Mouse (Mus musculus) thymus, postnatal 10 days (tissue): ENCODE data around the gene Gnat1.

Experiments used
- DNase-seq, 2 experiments: peaks; one replicate each; pipeline ENCODE4 v3.0.0; 2021; ENCODE audit warnings: low spot score in 2 of 2

Gene Gnat1

DNA sequence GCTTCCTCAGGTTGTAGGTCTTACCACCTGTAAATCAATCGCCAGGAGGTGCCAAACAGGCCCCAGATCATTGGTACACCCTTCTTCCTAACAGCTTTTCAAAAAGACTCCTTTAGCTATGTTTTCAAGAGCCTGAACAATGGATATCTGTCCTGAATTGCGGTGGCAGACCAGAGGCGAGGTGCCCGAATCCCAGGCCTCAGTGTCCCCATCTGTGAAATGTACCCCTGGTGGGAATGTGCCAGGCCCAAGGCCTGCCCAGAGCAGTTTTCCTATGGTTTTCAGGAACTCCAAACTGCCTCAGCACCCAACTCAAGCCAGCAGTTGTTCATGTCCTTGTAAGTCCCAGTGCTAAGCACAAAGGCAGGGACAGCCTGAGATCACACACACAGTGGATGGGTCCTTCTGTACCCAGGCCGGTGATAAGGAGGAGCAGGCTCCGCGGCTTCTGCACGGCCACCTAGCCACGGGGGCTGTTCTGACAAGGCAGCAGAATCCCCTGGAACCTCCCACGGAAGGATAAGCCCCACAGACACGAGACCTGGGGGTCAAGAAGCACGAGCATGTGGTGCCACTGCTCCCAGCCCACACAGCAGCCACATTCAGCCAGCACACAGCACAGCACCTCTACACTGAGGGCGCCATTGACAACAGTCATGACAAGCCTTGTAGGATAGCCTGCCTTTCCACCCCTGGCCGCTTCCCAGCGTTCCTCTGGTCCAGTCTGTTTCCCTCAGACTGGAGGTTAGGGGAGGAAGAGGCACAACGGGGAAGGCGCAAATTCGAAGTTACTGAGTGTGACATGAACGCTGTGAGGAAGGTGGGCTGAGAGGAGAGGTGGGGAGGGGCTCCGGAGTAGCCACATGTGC lies 51.9 kb downstream of the Gnat1 start:
- DNase-seq: peak in 1 of 2 experiments; percentile 29

DNA sequence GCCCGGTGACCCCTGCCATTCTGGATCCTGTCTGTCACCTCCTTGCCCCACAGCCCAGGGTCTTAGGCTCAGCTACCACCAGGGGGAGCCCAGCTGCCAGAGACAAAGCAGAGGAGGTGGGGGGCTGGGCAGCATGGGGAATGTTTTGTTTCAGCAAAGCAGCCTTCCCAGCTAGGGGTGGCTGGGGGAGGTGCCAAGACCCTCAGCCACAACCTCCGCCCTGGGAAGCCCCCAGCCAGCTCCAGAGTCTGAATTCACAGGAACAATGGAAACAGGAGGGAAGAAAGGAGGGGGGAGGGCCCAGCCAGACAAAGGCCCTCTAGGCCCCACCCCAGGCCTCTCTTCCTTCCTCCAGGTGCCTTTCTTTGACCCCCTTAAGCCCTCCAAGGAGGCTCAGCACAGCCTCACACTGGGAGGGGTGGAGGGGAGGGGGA lies 52.7 kb downstream of the Gnat1 start:
- peak; percentile 91 to 97 for DNase-seq

DNA sequence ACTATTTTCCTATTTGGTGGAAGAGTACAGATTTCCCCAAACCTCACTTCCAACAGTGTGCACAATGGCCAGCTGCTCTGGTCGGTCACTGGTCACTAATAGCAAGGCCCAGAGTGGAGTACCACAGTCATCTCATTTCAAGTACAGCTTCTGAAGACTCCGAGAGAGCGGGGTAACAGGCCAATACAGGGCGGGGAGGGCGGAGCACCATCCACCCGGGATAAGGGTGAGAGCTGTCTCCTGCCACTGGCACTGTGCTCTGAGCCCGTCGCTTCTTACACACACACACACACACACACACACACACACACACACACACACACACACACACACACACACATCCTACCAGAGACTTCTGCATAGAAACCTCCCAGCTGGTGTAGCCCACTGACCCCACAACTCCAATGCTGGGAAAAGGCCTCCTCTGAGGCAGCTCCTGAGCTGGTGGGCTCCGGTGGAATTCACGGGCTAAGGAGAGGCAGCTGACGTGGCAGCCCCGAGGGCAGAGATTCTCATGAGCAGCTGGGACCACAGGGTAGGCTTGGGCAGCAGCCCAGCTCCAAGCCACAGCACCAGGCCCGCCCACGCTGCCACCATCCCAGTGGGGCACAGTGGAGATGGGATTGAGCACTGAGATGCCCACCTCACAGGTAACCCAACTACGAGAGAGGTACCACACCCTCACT lies 53.2 kb downstream of the Gnat1 start:
- DNase-seq: no peak

DNA sequence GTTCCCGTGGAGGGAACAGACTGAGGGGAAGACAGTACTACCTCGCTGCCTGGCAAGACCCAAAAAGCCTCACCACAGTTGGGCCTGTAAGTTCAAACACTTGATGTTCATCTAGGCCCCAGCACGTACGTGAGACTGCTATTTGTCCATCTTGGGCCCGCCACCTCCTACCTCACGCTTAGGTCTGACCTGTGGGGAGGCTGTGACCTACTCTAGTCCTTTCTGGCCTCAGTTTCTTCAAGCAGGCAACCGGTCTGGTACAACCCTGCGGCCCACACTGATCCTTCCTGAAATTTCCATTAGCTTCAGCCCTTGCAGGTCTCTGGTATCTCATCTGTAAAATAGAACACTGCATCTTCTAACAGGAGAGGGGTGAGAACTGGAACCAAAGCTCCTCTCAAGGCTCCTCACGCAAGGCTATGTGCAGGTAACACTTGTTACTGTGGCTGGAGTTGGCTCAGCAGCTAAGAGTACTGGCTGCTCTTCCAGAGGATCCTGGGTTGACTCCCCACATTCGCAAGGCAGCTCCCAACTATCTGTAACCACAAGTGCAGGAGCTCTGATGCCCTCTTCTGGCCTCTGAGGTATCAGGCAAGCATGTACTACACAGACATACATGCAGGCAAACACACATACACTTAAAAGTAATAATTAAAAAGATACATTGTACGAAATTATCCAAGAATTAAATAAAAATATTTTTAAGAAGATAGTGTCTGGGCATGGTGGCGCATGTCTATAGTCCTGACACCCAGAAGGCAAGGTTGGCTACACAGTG lies 54.0 kb downstream of the Gnat1 start:
- no peak for DNase-seq

DNA sequence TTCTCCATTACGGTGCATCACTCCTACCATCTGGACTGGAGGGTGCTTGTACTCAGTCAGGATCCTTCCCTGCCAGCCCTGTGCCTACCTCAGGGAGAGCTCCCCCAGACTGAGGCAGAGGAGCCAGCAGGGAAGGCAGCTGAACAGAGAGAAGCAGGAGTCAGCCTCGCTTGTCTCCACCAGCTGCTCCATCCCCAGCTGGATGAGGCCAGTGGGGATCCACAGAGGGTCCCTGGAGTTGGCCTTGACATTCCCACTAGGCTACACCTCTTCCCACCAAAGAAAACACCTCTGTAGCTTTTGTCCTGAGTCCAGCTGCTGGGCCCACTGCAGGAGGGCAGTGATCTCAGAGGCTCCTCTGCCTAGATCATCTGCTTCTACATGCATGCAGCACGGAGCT lies 54.6 kb downstream of the Gnat1 start:
- no peak for DNase-seq

DNA sequence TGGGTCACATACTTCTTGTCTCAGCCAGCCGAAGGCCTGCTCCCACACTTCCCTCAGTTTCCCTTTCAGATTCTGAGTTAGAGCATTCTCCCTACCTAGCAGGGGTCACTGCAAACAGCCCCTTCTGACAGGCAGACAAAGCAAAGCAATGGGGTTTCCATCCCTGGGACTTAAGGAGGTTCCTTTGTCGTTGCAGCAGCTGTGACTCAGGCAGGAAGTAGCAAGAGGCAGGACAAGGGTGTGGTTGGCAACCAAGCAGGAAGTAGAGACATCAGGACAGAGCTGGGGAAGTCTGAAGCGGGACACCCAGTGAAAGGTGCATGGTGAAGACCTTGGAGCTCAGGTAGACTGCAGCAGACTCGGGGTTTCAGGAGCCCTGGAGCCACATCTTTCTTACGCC lies 55.0 kb downstream of the Gnat1 start:
- peak; percentile 63 to 64 for DNase-seq
